ENCODE assay signal across 9 mouse cellular contexts in the genomic region with DNA sequence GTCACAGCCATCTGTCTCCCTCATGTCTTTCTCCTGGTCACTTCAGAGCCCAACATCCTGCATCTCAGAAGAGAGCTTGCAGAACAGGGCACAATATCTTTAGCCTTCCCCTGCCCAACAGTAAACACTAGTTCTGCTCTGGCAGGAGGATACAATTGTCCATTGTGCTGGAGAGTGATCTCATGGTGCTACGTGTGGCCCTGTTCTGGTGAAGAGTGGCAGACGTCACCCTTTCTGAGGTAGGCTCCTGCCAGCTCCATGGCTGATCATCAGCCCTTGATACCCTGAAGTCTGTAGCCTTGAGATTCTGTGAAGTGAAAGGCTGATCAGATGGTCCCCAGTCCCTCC. TPM values are rescaled to one million over a fixed set of nuclear protein-coding genes. Genes with fewer than 3 reads are reported as not detected.
DNase-seq lines count a peak whose midpoint lies in the region; ATAC-seq and TF ChIP-seq lines count a peak whose summit lies in the region.
"Had no signal": no experiment of that assay in that cellular context is flagged by ENCODE, and none has a peak within 500 bp of the region (broad histone marks: within the 10 kb centered on the region; RNA-seq: fewer than 3 reads in every experiment).

No protein-coding gene starts in this region.

- no peaks in the 10 kb centered on the region for H3K36me3 ChIP-seq in liver, adult 2 months (ENCODE audit: control insufficient read depth, insufficient read depth, low read length)
- H3K36me3 ChIP-seq in kidney, embryonic 15.5 days = peaks cover 53% of the 10 kb centered on the region

- H3K27ac ChIP-seq in brown adipose tissue, adult 24 weeks (replicated peaks; ENCODE audit: low read depth, low read length) = peak overlapping the region; percentile 47
- peak overlapping the region; percentile 99 for H3K27ac ChIP-seq in liver, adult 2 months (replicated peaks; ENCODE audit: insufficient read depth, low read depth, low read length)
- H3K27ac ChIP-seq in kidney, embryonic 15.5 days = no peak overlapping the region

- no peak overlapping the region for H3K4me2 ChIP-seq in kidney, embryonic 15.5 days

- H3K4me3 ChIP-seq in brown adipose tissue, adult 24 weeks (ENCODE audit: insufficient read depth, low read depth, low read length) = no peak overlapping the region
- no peak overlapping the region for H3K4me3 ChIP-seq in liver, adult 2 months (ENCODE audit: insufficient read depth, low read depth, low read length)
- no peak overlapping the region for H3K4me3 ChIP-seq in kidney, embryonic 15.5 days (replicated peaks)

- peak; percentile 53 for DNase-seq in layer of hippocampus, adult 9-11 months
- DNase-seq in layer of hippocampus, adult 9-10 months (ENCODE audit: low spot score) = no peak
- no peak for DNase-seq in liver, adult 2 months (ENCODE audit: extremely low read depth, low read depth, low spot score)
- no peak for DNase-seq in kidney, postnatal 14 days
- DNase-seq: cerebellum, postnatal 14 days had no signal

- TF ChIP-seq CTCF in liver, adult 2 months (IDR thresholded peaks at IDR 0.05; ENCODE audit: low read depth, low read length) = no peak

- no peak for TF ChIP-seq POLR2A in liver, adult 2 months (IDR thresholded peaks at IDR 0.05; ENCODE audit: extremely low read depth, insufficient read depth, low read length)

- peaks cover 34% of the 10 kb centered on the region for H3K4me1 ChIP-seq in brown adipose tissue, adult 24 weeks (ENCODE audit: control insufficient read depth, insufficient read depth, insufficient read length, low read length)
- peaks cover 64% of the 10 kb centered on the region for H3K4me1 ChIP-seq in liver, adult 2 months (ENCODE audit: control insufficient read depth, insufficient read depth, low read length)
- no peaks in the 10 kb centered on the region for H3K4me1 ChIP-seq in kidney, embryonic 15.5 days

- H3K79me2 ChIP-seq in liver, adult 2 months (ENCODE audit: control insufficient read depth, insufficient read depth, low read length) = no peaks in the 10 kb centered on the region; the same call in 1 of the 2 replicates

- peak; percentile 51 for ATAC-seq in megakaryocyte-erythroid progenitor cell, adult 5-6 weeks (replicated peaks; ENCODE audit: low FRiP score, low TSS enrichment, poor library complexity, severe bottlenecking)
- no peak for ATAC-seq in kidney, embryonic 15.5 days (replicated peaks; ENCODE audit: low FRiP score)
- ATAC-seq: forebrain, embryonic 16.5 days had no signal

- peak overlapping the region; percentile 53 for H3K9ac ChIP-seq in liver, adult 2 months (ENCODE audit: low read depth, low read length)
- no peak overlapping the region for H3K9ac ChIP-seq in kidney, embryonic 15.5 days

- no peaks in the 10 kb centered on the region for H3K27me3 ChIP-seq in liver, adult 2 months (ENCODE audit: control insufficient read depth, insufficient read depth, low read length)
- H3K27me3 ChIP-seq in kidney, embryonic 15.5 days = no peaks in the 10 kb centered on the region

- 13% methylated on average over 2 of the region's 2 CpGs for WGBS in liver, adult 2 months
- WGBS in kidney, embryonic 15.5 days = 80% methylated on average over 2 of the region's 2 CpGs

- no peaks in the 10 kb centered on the region for H3K9me3 ChIP-seq in kidney, embryonic 15.5 days (replicated peaks)

RNA-seq across cellular contexts. Expression of a gene that starts 4.4 kb away (rescaled TPM):
- 14.2 and 15.2 TPM in 2 replicates for polyA plus RNA-seq in brown adipose tissue, adult 24 weeks (2012; ENCODE audit: insufficient read depth, insufficient read length, missing spikeins)
- total RNA-seq in liver, adult 2 months (2014; rRNA removed) = 72.2 and 74.6 TPM in 2 replicates
- polyA plus RNA-seq in liver, adult 2 months (2012; rRNA removed) = 26.5 TPM in 2 replicates
- 43.1 and 47.0 TPM in 2 replicates for total RNA-seq in megakaryocyte-erythroid progenitor cell, adult 5-6 weeks (2014; fragmentation: Nextera tagmentation)
- 24.2 and 31.6 TPM in 2 replicates for total RNA-seq in megakaryocyte-erythroid progenitor cell, adult 5-6 weeks (2017)
- polyA plus RNA-seq in kidney, embryonic 15.5 days (2015; fragmentation: Nextera tagmentation; extraction: Ambion mirVana) = 17.4 and 17.8 TPM in 2 replicates

RNA-seq across cellular contexts. Expression of a gene that starts 52.4 kb away (rescaled TPM):
- polyA plus RNA-seq in brown adipose tissue, adult 24 weeks (2012; ENCODE audit: insufficient read depth, insufficient read length, missing spikeins) = 12.6 and 17.4 TPM in 2 replicates
- total RNA-seq in liver, adult 2 months (2014; rRNA removed) = 21.0 and 21.2 TPM in 2 replicates
- polyA plus RNA-seq in liver, adult 2 months (2012; rRNA removed) = 24.0 and 27.4 TPM in 2 replicates
- total RNA-seq in megakaryocyte-erythroid progenitor cell, adult 5-6 weeks (2014; fragmentation: Nextera tagmentation) = 56.1 and 65.7 TPM in 2 replicates
- total RNA-seq in megakaryocyte-erythroid progenitor cell, adult 5-6 weeks (2017) = 62.0 and 64.6 TPM in 2 replicates
- 94.4 and 95.4 TPM in 2 replicates for polyA plus RNA-seq in kidney, embryonic 15.5 days (2015; fragmentation: Nextera tagmentation; extraction: Ambion mirVana)
